Mouse (Mus musculus) heart, adult 18-20 months (tissue): ENCODE results near the gene Galk1. TPM values are rescaled to one million over a fixed set of nuclear protein-coding genes. Genes with fewer than 3 reads are reported as not detected.
"Not testable (repeated sequence)": the region's sequence is repeated elsewhere in the genome, so short reads cannot be mapped to it uniquely, and the experiment has no call there.

Experiments used
- DNase-seq, 2 experiments: peaks; one replicate each; pipeline ENCODE4 v3.0.0; 2021 to 2022; ENCODE audit warnings: mixed read lengths in 1 of 2
- total RNA-seq, 2 experiments: library from RNA; stranded (reverse); gene quantifications; 2 replicates each; pipeline ENCODE4 v1.2.3; 2021

Gene Galk1
- total RNA-seq, 2 experiments from 2014 or later: 14.1 to 15.0 TPM

- DNase-seq: peak; percentile 23 to 50
These were observed 18.7 kb upstream of the Galk1 start for GRCm38 (mm10) chr11:116030898-116031845.

- DNase-seq: peak; percentile 98 to 100
These were observed 17.8 kb upstream of the Galk1 start, which contains the start of gene Unk for GRCm38 (mm10) chr11:116030088-116030897. Unk (plus strand) TSS chr11:116030322.

GRCm38 (mm10) chr11:116029086-116029865, 16.8 kb upstream of the Galk1 start:
- DNase-seq: no peak

GRCm38 (mm10) chr11:116028177-116028865, 15.8 kb upstream of the Galk1 start:
- DNase-seq: no peak

GRCm38 (mm10) chr11:116027756-116028155, 15.2 kb upstream of the Galk1 start, which contains the start of gene H3f3b:
H3f3b (minus strand) TSS chr11:116027962.
- DNase-seq: no peak

GRCm38 (mm10) chr11:116025056-116025845, 12.7 kb upstream of the Galk1 start:
- DNase-seq: no peak

GRCm38 (mm10) chr11:116024356-116024808, 11.9 kb upstream of the Galk1 start:
- peak; percentile 95 to 98 for DNase-seq

- DNase-seq: peak; percentile 82 to 90
These were observed 11.3 kb upstream of the Galk1 start for GRCm38 (mm10) chr11:116023771-116024355.

GRCm38 (mm10) chr11:116023074-116023770, 10.7 kb upstream of the Galk1 start:
- peak in 1 of 2 experiments; percentile 53 for DNase-seq

GRCm38 (mm10) chr11:116022256-116022780, 9.8 kb upstream of the Galk1 start:
- DNase-seq: no peak

- DNase-seq: no peak
These were observed 9.1 kb upstream of the Galk1 start for GRCm38 (mm10) chr11:116021328-116022220.

- no peak for DNase-seq
These were observed 8.0 kb upstream of the Galk1 start for GRCm38 (mm10) chr11:116020519-116020922.

GRCm38 (mm10) chr11:116019976-116020411, 7.5 kb upstream of the Galk1 start:
- DNase-seq: no peak

GRCm38 (mm10) chr11:116019360-116019791, 6.9 kb upstream of the Galk1 start:
- DNase-seq: no peak

- DNase-seq: not testable (repeated sequence)
These were observed 6.3 kb upstream of the Galk1 start for GRCm38 (mm10) chr11:116018867-116019266.

GRCm38 (mm10) chr11:116018106-116018505, 5.6 kb upstream of the Galk1 start:
- DNase-seq: peak; percentile 47 to 49

GRCm38 (mm10) chr11:116014821-116015220, 2.3 kb upstream of the Galk1 start:
- no peak for DNase-seq
